Mouse (Mus musculus) urinary bladder, postnatal 25 days (tissue): ENCODE data around the gene Rnf157.
"Not testable (repeated sequence)": the region's sequence is repeated elsewhere in the genome, so short reads cannot be mapped to it uniquely, and the experiment has no call there.

Source experiments
- DNase-seq: peaks from one replicate; pipeline ENCODE4 v3.0.0; 2022; ENCODE audit warnings: low spot score

The Rnf157 gene

GRCm38 (mm10) chr11:116383070-116383469 lies 29.8 kb downstream of the Rnf157 start:
- not testable (repeated sequence) for DNase-seq

- no peak for DNase-seq
Observed at GRCm38 (mm10) chr11:116380767-116381166, 32.1 kb downstream of the Rnf157 start.

GRCm38 (mm10) chr11:116379530-116379929 lies 33.3 kb downstream of the Rnf157 start:
- DNase-seq, result no peak

- no peak for DNase-seq
Observed at GRCm38 (mm10) chr11:116376945-116377661, 35.7 kb downstream of the Rnf157 start.

GRCm38 (mm10) chr11:116371894-116372450 lies 40.9 kb downstream of the Rnf157 start:
- DNase-seq, result no peak

GRCm38 (mm10) chr11:116369633-116370032 lies 43.2 kb downstream of the Rnf157 start:
- DNase-seq, result no peak

- no peak for DNase-seq
Observed at GRCm38 (mm10) chr11:116369051-116369450, 43.8 kb downstream of the Rnf157 start.

GRCm38 (mm10) chr11:116368116-116368515 lies 44.7 kb downstream of the Rnf157 start:
- peak; percentile 82 for DNase-seq

- no peak for DNase-seq
Observed at GRCm38 (mm10) chr11:116366647-116367046, 46.2 kb downstream of the Rnf157 start.

- DNase-seq, result no peak
Observed at GRCm38 (mm10) chr11:116366124-116366523, 46.7 kb downstream of the Rnf157 start.

- no peak for DNase-seq
Observed at GRCm38 (mm10) chr11:116365432-116365831, 47.4 kb downstream of the Rnf157 start.

GRCm38 (mm10) chr11:116362015-116362414 lies 50.8 kb downstream of the Rnf157 start:
- peak; percentile 16 for DNase-seq

GRCm38 (mm10) chr11:116360915-116361314 lies 51.9 kb downstream of the Rnf157 start:
- not testable (repeated sequence) for DNase-seq

- no peak for DNase-seq
Observed at GRCm38 (mm10) chr11:116359652-116360051, 53.2 kb downstream of the Rnf157 start.

GRCm38 (mm10) chr11:116358926-116359637 lies 53.8 kb downstream of the Rnf157 start:
- no peak for DNase-seq

- DNase-seq, result no peak
Observed at GRCm38 (mm10) chr11:116354521-116354920, 58.3 kb downstream of the Rnf157 start.

- DNase-seq, result no peak
Observed at GRCm38 (mm10) chr11:116353535-116353934, 59.3 kb downstream of the Rnf157 start.

GRCm38 (mm10) chr11:116351294-116351693 lies 61.5 kb downstream of the Rnf157 start:
- DNase-seq, result no peak

GRCm38 (mm10) chr11:116347955-116348354 lies 64.9 kb downstream of the Rnf157 start:
- no peak for DNase-seq

GRCm38 (mm10) chr11:116347012-116347411 lies 65.8 kb downstream of the Rnf157 start:
- DNase-seq, result no peak

GRCm38 (mm10) chr11:116342069-116342791 lies 70.6 kb downstream of the Rnf157 start:
- DNase-seq, result no peak

- no peak for DNase-seq
Observed at GRCm38 (mm10) chr11:116337531-116337930, 75.3 kb downstream of the Rnf157 start.
